In the genomic region with DNA sequence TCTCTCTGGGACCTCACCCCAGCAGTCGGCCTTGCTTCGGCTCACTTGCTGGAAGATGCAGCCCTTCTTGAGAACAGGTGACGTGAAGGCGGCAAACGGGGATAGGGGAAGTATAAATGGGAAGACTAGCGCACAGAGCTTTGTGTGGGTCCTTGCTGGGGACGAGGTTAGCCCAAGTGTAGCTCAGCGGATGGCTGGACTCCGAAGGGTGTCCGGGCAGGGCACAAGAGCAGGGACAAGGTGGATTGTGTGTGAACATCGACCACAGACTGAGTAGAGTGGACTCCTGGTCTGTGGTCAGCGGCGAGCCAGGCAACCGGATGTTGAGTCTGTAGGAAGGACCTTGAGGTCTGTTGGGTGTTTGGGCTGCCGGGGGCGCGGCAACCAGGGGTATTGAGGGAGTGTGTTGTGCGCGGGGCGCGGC, we compare ENCODE assay signal across 16 mouse cellular contexts. TPM values are rescaled to one million over a fixed set of nuclear protein-coding genes. Genes with fewer than 3 reads are reported as not detected.
DNase-seq lines count a peak whose midpoint lies in the region; ATAC-seq and TF ChIP-seq lines count a peak whose summit lies in the region.
"Had no signal": no experiment of that assay in that cellular context is flagged by ENCODE, and none has a peak within 500 bp of the region (broad histone marks: within the 10 kb centered on the region; RNA-seq: fewer than 3 reads in every experiment).

No protein-coding gene starts in this region.

- H3ac ChIP-seq in myocyte (ENCODE audit: control insufficient read depth, insufficient read length), result peak overlapping the region; percentile 64

- ATAC-seq in midbrain, embryonic 16.5 days, result no peak
- ATAC-seq in kidney, embryonic 15.5 days (replicated peaks; ENCODE audit: low FRiP score), result no peak
- ATAC-seq: forebrain, postnatal 0 days had no signal

- DNase-seq in midbrain, embryonic 10.5 days (ENCODE audit: low spot score), result peak; percentile 63
- DNase-seq in MN1 (ENCODE audit: low spot score), result peak; percentile 71
- no peak for DNase-seq in testis, postnatal 14 days (ENCODE audit: low spot score)
- no peak for DNase-seq in adrenal gland, adult 2 months
- no peak for DNase-seq in urinary bladder, postnatal 25 days (ENCODE audit: low spot score)
- DNase-seq: adrenal gland, adult 8-10 months; forebrain, postnatal 0 days; liver had no signal

- H3K27me3 ChIP-seq in midbrain, embryonic 10.5 days (ENCODE audit: low read depth, poor library complexity, severe bottlenecking), result peaks cover 100% of the 10 kb centered on the region
- H3K27me3 ChIP-seq in midbrain, embryonic 16.5 days (ENCODE audit: control insufficient read depth, insufficient read depth, low read depth, low read length), result peaks cover 87% of the 10 kb centered on the region
- peaks cover 85% of the 10 kb centered on the region for H3K27me3 ChIP-seq in kidney, embryonic 15.5 days
- H3K27me3 ChIP-seq in myocyte (ENCODE audit: control insufficient read depth, insufficient read depth, insufficient read length), result no peaks in the 10 kb centered on the region

- WGBS in midbrain, embryonic 10.5 days, result 3% methylated on average over 21 of the region's 21 CpGs
- WGBS in midbrain, embryonic 16.5 days, result 1% methylated on average over 21 of the region's 21 CpGs
- WGBS in kidney, embryonic 15.5 days, result under 1% methylated on average over 21 of the region's 21 CpGs

- no peaks in the 10 kb centered on the region for H3K9me3 ChIP-seq in midbrain, embryonic 10.5 days (replicated peaks)
- no peaks in the 10 kb centered on the region for H3K9me3 ChIP-seq in midbrain, embryonic 16.5 days (replicated peaks; ENCODE audit: control insufficient read depth, low read length, poor library complexity, severe bottlenecking)
- no peaks in the 10 kb centered on the region for H3K9me3 ChIP-seq in kidney, embryonic 15.5 days (replicated peaks)
- H3K9me3 ChIP-seq: embryonic facial prominence, embryonic 13.5 days; hindbrain, embryonic 13.5 days had no signal

- H3K79me2 ChIP-seq in myocyte (ENCODE audit: control insufficient read depth, insufficient read depth), result peaks cover 100% of the 10 kb centered on the region

- no peaks in the 10 kb centered on the region for H3K36me3 ChIP-seq in midbrain, embryonic 10.5 days
- H3K36me3 ChIP-seq in midbrain, embryonic 16.5 days (ENCODE audit: control insufficient read depth, insufficient read depth, low read length), result no peaks in the 10 kb centered on the region
- no peaks in the 10 kb centered on the region for H3K36me3 ChIP-seq in kidney, embryonic 15.5 days
- no peaks in the 10 kb centered on the region for H3K36me3 ChIP-seq in myocyte (ENCODE audit: control insufficient read depth, insufficient read depth)
- H3K36me3 ChIP-seq: embryonic facial prominence, embryonic 13.5 days; hindbrain, embryonic 13.5 days had no signal

- H3K27ac ChIP-seq in midbrain, embryonic 10.5 days (replicated peaks), result no peak overlapping the region
- H3K27ac ChIP-seq in midbrain, embryonic 16.5 days (ENCODE audit: low read length), result no peak overlapping the region
- H3K27ac ChIP-seq in kidney, embryonic 15.5 days, result peak overlapping the region; percentile 96
- H3K27ac ChIP-seq: embryonic facial prominence, embryonic 13.5 days; hindbrain, embryonic 13.5 days; macrophage had no signal

- no peak overlapping the region for H3K4me3 ChIP-seq in midbrain, embryonic 10.5 days
- no peak overlapping the region for H3K4me3 ChIP-seq in midbrain, embryonic 16.5 days (ENCODE audit: low read depth, low read length)
- peak overlapping the region; percentile 65 for H3K4me3 ChIP-seq in kidney, embryonic 15.5 days (replicated peaks)
- H3K4me3 ChIP-seq in myocyte, result peak overlapping the region; percentile 92
- H3K4me3 ChIP-seq: embryonic facial prominence, embryonic 13.5 days; hindbrain, embryonic 13.5 days had no signal

- no peak overlapping the region for H3K4me2 ChIP-seq in midbrain, embryonic 16.5 days (ENCODE audit: low read length)
- H3K4me2 ChIP-seq in kidney, embryonic 15.5 days, result peak overlapping the region; percentile 77
- H3K4me2 ChIP-seq in myocyte (ENCODE audit: low read depth), result peak overlapping the region; percentile 95
- H3K4me2 ChIP-seq: embryonic facial prominence, embryonic 13.5 days; hindbrain, embryonic 13.5 days had no signal

- peak; percentile 94 for TF ChIP-seq POLR2A in myocyte (IDR thresholded peaks at IDR 0.05; ENCODE audit: insufficient read length, low read depth)

- no peak overlapping the region for H3K9ac ChIP-seq in midbrain, embryonic 16.5 days (ENCODE audit: low read depth, low read length)
- peak overlapping the region; percentile 75 for H3K9ac ChIP-seq in kidney, embryonic 15.5 days
- H3K9ac ChIP-seq: embryonic facial prominence, embryonic 13.5 days; forebrain, postnatal 0 days; hindbrain, embryonic 13.5 days had no signal

- H3K4me1 ChIP-seq in midbrain, embryonic 10.5 days, result no peaks in the 10 kb centered on the region
- H3K4me1 ChIP-seq in midbrain, embryonic 16.5 days (ENCODE audit: control insufficient read depth, insufficient read depth, low read length), result no peaks in the 10 kb centered on the region
- peaks cover 83% of the 10 kb centered on the region for H3K4me1 ChIP-seq in kidney, embryonic 15.5 days
- H3K4me1 ChIP-seq: embryonic facial prominence, embryonic 13.5 days; hindbrain, embryonic 13.5 days had no signal

TF ChIP-seq in myocyte, 11 proteins besides CTCF, POLR2A, EP300 and RAD21:
- TF ChIP-seq MYOD1 (IDR thresholded peaks at IDR 0.05; ENCODE audit: control insufficient read depth in 1 of 3, insufficient read length in 2 of 3, low read depth in 2 of 3) (peak in 2 of 3 experiments; percentile 1 to 38), TCF3 (IDR thresholded peaks at IDR 0.05; ENCODE audit: insufficient read length, low read depth) (no peak), CEBPB (IDR thresholded peaks at IDR 0.05; ENCODE audit: insufficient read depth, poor library complexity, severe bottlenecking) (no peak), TCF12 (IDR thresholded peaks at IDR 0.05; ENCODE audit: insufficient read depth, poor library complexity, severe bottlenecking) (no peak), USF1 (IDR thresholded peaks at IDR 0.05; ENCODE audit: low read depth) (no peak), MAX (IDR thresholded peaks at IDR 0.05; ENCODE audit: low read depth) (no peak), SRF (IDR thresholded peaks at IDR 0.05; ENCODE audit: control insufficient read depth, insufficient read length, low read depth) (no peak), MYOG (IDR thresholded peaks at IDR 0.05; ENCODE audit: control insufficient read depth in 1 of 3, insufficient read depth in 1 of 3, insufficient read length in 2 of 3, low read depth in 2 of 3) (peak in 1 of 3 experiments; percentile 33), REST (IDR thresholded peaks at IDR 0.05; ENCODE audit: insufficient read depth, insufficient read length) (peak; percentile 2), POLR2AphosphoS2 (IDR thresholded peaks at IDR 0.05; ENCODE audit: insufficient read length, low read depth) (peak; percentile 96), E2F4 (IDR thresholded peaks at IDR 0.05; ENCODE audit: insufficient read depth) (peak; percentile 1)
TF ChIP-seq in myocyte: peak in this region for 5.

RNA-seq across cellular contexts. Expression of a gene that starts 0.5 kb away (rescaled TPM):
- polyA plus RNA-seq in midbrain, embryonic 10.5 days (2016; fragmentation: Nextera tagmentation; extraction: Ambion mirVana), result not detected in 2 replicates
- polyA plus RNA-seq in midbrain, embryonic 16.5 days (2015; fragmentation: Nextera tagmentation; extraction: Ambion mirVana), result not detected in 2 replicates
- polyA plus RNA-seq in kidney, embryonic 15.5 days (2015; fragmentation: Nextera tagmentation; extraction: Ambion mirVana), result 10.0 and 10.7 TPM in 2 replicates
- polyA plus RNA-seq in myocyte (2012; fragmentation: generic; extraction: Trizol), result 10.5 TPM
- 1 to 10 TPM in 1 of 2 experiments, under 1 TPM in 1; 0.49 to 1.8 TPM for total RNA-seq in adrenal gland, adult 2 months (2021)
- 3.7 and 6.7 TPM in 2 replicates for polyA plus RNA-seq in adrenal gland, adult 2 months (2012; rRNA removed)
- total RNA-seq: forebrain, postnatal 0 days; heart, adult 8-10 months; neutrophil, adult 5-6 weeks had no signal
- polyA plus RNA-seq: embryonic facial prominence, embryonic 13.5 days; forebrain, postnatal 0 days; macrophage had no signal

RNA-seq across cellular contexts. Expression of a gene that starts 8.5 kb away (rescaled TPM):
- 0.04 and 0.06 TPM in 2 replicates for polyA plus RNA-seq in midbrain, embryonic 10.5 days (2016; fragmentation: Nextera tagmentation; extraction: Ambion mirVana)
- polyA plus RNA-seq in midbrain, embryonic 16.5 days (2015; fragmentation: Nextera tagmentation; extraction: Ambion mirVana), result 0.22 TPM in 1 of 2 replicates, not detected in the other
- polyA plus RNA-seq in kidney, embryonic 15.5 days (2015; fragmentation: Nextera tagmentation; extraction: Ambion mirVana), result 3.6 and 4.8 TPM in 2 replicates
- 1.2 TPM for polyA plus RNA-seq in myocyte (2012; fragmentation: generic; extraction: Trizol)
- total RNA-seq in adrenal gland, adult 2 months (2021), result 10 to 100 TPM in 1 of 2 experiments, 1 to 10 TPM in 1; 6.7 to 10.3 TPM
- 7.0 and 7.5 TPM in 2 replicates for polyA plus RNA-seq in adrenal gland, adult 2 months (2012; rRNA removed)
- total RNA-seq: forebrain, postnatal 0 days; neutrophil, adult 5-6 weeks had no signal
- polyA plus RNA-seq: forebrain, postnatal 0 days; macrophage had no signal

RNA-seq across cellular contexts. Expression of a gene that starts 9.1 kb away (rescaled TPM):
- polyA plus RNA-seq in midbrain, embryonic 10.5 days (2016; fragmentation: Nextera tagmentation; extraction: Ambion mirVana), result not detected in 2 replicates
- polyA plus RNA-seq in midbrain, embryonic 16.5 days (2015; fragmentation: Nextera tagmentation; extraction: Ambion mirVana), result not detected in 2 replicates
- polyA plus RNA-seq in kidney, embryonic 15.5 days (2015; fragmentation: Nextera tagmentation; extraction: Ambion mirVana), result 52.4 and 53.5 TPM in 2 replicates
- polyA plus RNA-seq in myocyte (2012; fragmentation: generic; extraction: Trizol), result 43.5 TPM
- under 1 TPM; 0.31 to 0.43 TPM for total RNA-seq in adrenal gland, adult 2 months (2021)
- 0.10 TPM in 1 of 2 replicates, not detected in the other for polyA plus RNA-seq in adrenal gland, adult 2 months (2012; rRNA removed)
- total RNA-seq: forebrain, postnatal 0 days; heart, adult 8-10 months; neutrophil, adult 5-6 weeks had no signal
- polyA plus RNA-seq: forebrain, postnatal 0 days; hindbrain, embryonic 13.5 days; macrophage had no signal

RNA-seq across cellular contexts. Expression of a gene that starts 14.7 kb away (rescaled TPM):
- polyA plus RNA-seq in midbrain, embryonic 10.5 days (2016; fragmentation: Nextera tagmentation; extraction: Ambion mirVana), result not detected in 2 replicates
- not detected in 2 replicates for polyA plus RNA-seq in midbrain, embryonic 16.5 days (2015; fragmentation: Nextera tagmentation; extraction: Ambion mirVana)
- 8.7 and 11.1 TPM in 2 replicates for polyA plus RNA-seq in kidney, embryonic 15.5 days (2015; fragmentation: Nextera tagmentation; extraction: Ambion mirVana)
- 0.71 TPM for polyA plus RNA-seq in myocyte (2012; fragmentation: generic; extraction: Trizol)
- total RNA-seq in adrenal gland, adult 2 months (2021), result 10 to 100 TPM; 30.6 to 40.1 TPM
- polyA plus RNA-seq in adrenal gland, adult 2 months (2012; rRNA removed), result 13.4 and 17.9 TPM in 2 replicates
- total RNA-seq: forebrain, postnatal 0 days; heart, adult 8-10 months; neutrophil, adult 5-6 weeks had no signal
- polyA plus RNA-seq: embryonic facial prominence, embryonic 13.5 days; forebrain, postnatal 0 days; macrophage had no signal

RNA-seq across cellular contexts. Expression of a gene that starts 21.5 kb away (rescaled TPM):
- not detected in 2 replicates for polyA plus RNA-seq in midbrain, embryonic 10.5 days (2016; fragmentation: Nextera tagmentation; extraction: Ambion mirVana)
- not detected in 2 replicates for polyA plus RNA-seq in midbrain, embryonic 16.5 days (2015; fragmentation: Nextera tagmentation; extraction: Ambion mirVana)
- 1.7 and 2.9 TPM in 2 replicates for polyA plus RNA-seq in kidney, embryonic 15.5 days (2015; fragmentation: Nextera tagmentation; extraction: Ambion mirVana)
- 20.5 TPM for polyA plus RNA-seq in myocyte (2012; fragmentation: generic; extraction: Trizol)
- not detected for total RNA-seq in adrenal gland, adult 2 months (2021)
- not detected in 2 replicates for polyA plus RNA-seq in adrenal gland, adult 2 months (2012; rRNA removed)
- total RNA-seq: adrenal gland, adult 8-10 months; forebrain, postnatal 0 days; heart, adult 8-10 months; neutrophil, adult 5-6 weeks had no signal
- polyA plus RNA-seq: embryonic facial prominence, embryonic 13.5 days; forebrain, postnatal 0 days; hindbrain, embryonic 13.5 days; macrophage had no signal

Comparison
In these comparisons a context has a peak if more than half of its experiments do, and no peak if none do; other contexts are left out.
1. DNase-seq: peak in midbrain, embryonic 10.5 days (single experiment) and MN1 (single experiment); none in testis, postnatal 14 days (single experiment), adrenal gland, adult 2 months (single experiment) and urinary bladder, postnatal 25 days (single experiment).
2. H3K4me3 ChIP-seq: peak in kidney, embryonic 15.5 days (single experiment) and myocyte (single experiment); none in midbrain, embryonic 10.5 days (single experiment) and midbrain, embryonic 16.5 days (single experiment).
3. RNA of a gene that starts 9.1 kb away (polyA plus RNA-seq): 52.4 to 53.5 TPM in kidney, embryonic 15.5 days and 43.5 TPM in myocyte (single experiment); 0.10 TPM in adrenal gland, adult 2 months, not detected in midbrain, embryonic 10.5 days and not detected in midbrain, embryonic 16.5 days; every median in the first group is over 10 times any median in the second.